Mouse (Mus musculus) neural tube, embryonic 13.5 days (tissue): ENCODE results near the gene Dppa3. TPM values are rescaled to one million over a fixed set of nuclear protein-coding genes. Genes with fewer than 3 reads are reported as not detected.
"Not testable (repeated sequence)": the region's sequence is repeated elsewhere in the genome, so short reads cannot be mapped to it uniquely, and the experiment has no call there.

Experiments used
- ATAC-seq: fragments of 200-750 bp; cut with Nextera tagmentation; 2 replicates; pipeline ENCODE4 v1.8.0; 2017; ENCODE audit warnings: low read depth, mild to moderate bottlenecking, moderate TSS enrichment, moderate library complexity
- H3K27ac ChIP-seq: fragments of 300-500 bp; sonication (generic); replicated peaks from 2 replicates; pipeline ENCODE4 v1.5.1; 2015; ENCODE audit warnings: moderate library complexity, mild to moderate bottlenecking, inconsistent platforms
- H3K27me3 ChIP-seq: fragments of 300-500 bp; sonication (generic); 2 replicates; pipeline ENCODE4 v1.6.1; 2015; ENCODE audit warnings: mild to moderate bottlenecking, inconsistent platforms
- H3K36me3 ChIP-seq: fragments of 300-500 bp; sonication (generic); 2 replicates; pipeline ENCODE4 v1.6.1; 2015; ENCODE audit warnings: mild to moderate bottlenecking, inconsistent platforms
- H3K4me1 ChIP-seq: fragments of 300-500 bp; sonication (generic); replicated peaks from 2 replicates; pipeline ENCODE4 v1.6.1; 2015; ENCODE audit warnings: inconsistent platforms
- H3K4me2 ChIP-seq: fragments of 300-500 bp; sonication (generic); 2 replicates; pipeline ENCODE4 v1.6.1; 2015; ENCODE audit warnings: inconsistent platforms, mild to moderate bottlenecking, moderate library complexity
- H3K4me3 ChIP-seq: fragments of 300-500 bp; sonication (generic); 2 replicates; pipeline ENCODE4 v1.5.1; 2015; ENCODE audit warnings: mild to moderate bottlenecking, inconsistent platforms
- H3K9ac ChIP-seq: fragments of 300-500 bp; sonication (generic); 2 replicates; pipeline ENCODE4 v1.6.1; 2015; ENCODE audit warnings: moderate library complexity, mild to moderate bottlenecking, inconsistent platforms
- H3K9me3 ChIP-seq: fragments of 300-500 bp; sonication (generic); 2 replicates; pipeline ENCODE4 v1.6.1; 2016; ENCODE audit warnings: inconsistent platforms
- WGBS: fragments of 180-500 bp; shearing (Covaris S2); methylation state at CpG from one replicate; pipeline ENCODE4 v1.1.7; 2015; 5-methylcytosine and 5-hydroxymethylcytosine counted together
- polyA plus RNA-seq: library from polyadenylated mRNA; unstranded; fragments of >200 nt; fragmentation: Nextera tagmentation; extraction: Ambion mirVana; gene quantifications from 2 replicates; pipeline ENCODE4 v1.2.1, GENCODE M21; 2015

Gene Dppa3
- polyA plus RNA-seq, 1 experiment from 2014 or later, result not detected

DNA sequence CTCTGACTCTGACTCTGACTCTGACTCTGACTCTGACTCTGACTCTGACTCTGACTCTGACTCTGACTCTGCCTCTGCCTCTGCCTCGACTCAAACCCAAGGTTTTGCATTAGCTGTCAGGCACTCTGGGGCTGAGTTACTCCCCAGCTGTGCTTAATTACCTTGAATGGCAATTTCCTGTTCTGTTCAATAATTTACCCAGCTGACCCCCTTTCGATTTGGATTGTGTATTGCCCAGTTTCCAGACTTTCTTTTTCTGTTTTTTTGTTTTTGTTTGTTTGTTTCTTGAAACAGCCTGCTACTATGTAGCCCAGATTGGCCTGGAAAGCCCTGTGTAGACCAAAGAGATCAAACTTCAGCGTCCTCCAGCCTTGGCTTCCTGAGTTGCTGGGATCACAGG is 10.2 kb upstream of the Dppa3 start:
- Histone ChIP-seq H3K9me3 (no peaks in the 10 kb centered on the region), H3K27me3 (no peaks in the 10 kb centered on the region), H3K4me1 (no peaks in the 10 kb centered on the region), H3K27ac (no peak overlapping the region), H3K36me3 (no peaks in the 10 kb centered on the region), H3K4me2 (no peak overlapping the region), H3K4me3 (no peak overlapping the region), H3K9ac (no peak overlapping the region)
- ATAC-seq, result no peak
- WGBS, result 73% methylated on average over 3 of the region's 3 CpGs

GRCm38 (mm10) chr6:122621066-122621465 is 5.1 kb upstream of the Dppa3 start:
- WGBS, result 96% methylated on average over 6 of the region's 6 CpGs
- Histone ChIP-seq H3K4me3 (no peak overlapping the region), H3K4me2 (no peak overlapping the region), H3K9me3 (no peaks in the 10 kb centered on the region), H3K4me1 (no peaks in the 10 kb centered on the region), H3K27ac (no peak overlapping the region), H3K27me3 (no peaks in the 10 kb centered on the region), H3K36me3 (no peaks in the 10 kb centered on the region), H3K9ac (no peak overlapping the region)
- ATAC-seq, result no peak

- no peak overlapping the region for H3K4me3 ChIP-seq
- no peaks in the 10 kb centered on the region for H3K9me3 ChIP-seq
- no peaks in the 10 kb centered on the region for H3K4me1 ChIP-seq
- no peaks in the 10 kb centered on the region for H3K27me3 ChIP-seq
- no peak overlapping the region for H3K4me2 ChIP-seq
- no peaks in the 10 kb centered on the region for H3K36me3 ChIP-seq
- no peak for ATAC-seq
- H3K27ac ChIP-seq, result no peak overlapping the region
- H3K9ac ChIP-seq, result no peak overlapping the region
- WGBS, result 26% methylated on average over 5 of the region's 5 CpGs
Measured at GRCm38 (mm10) chr6:122624480-122624879, 1.7 kb upstream of the Dppa3 start.

DNA sequence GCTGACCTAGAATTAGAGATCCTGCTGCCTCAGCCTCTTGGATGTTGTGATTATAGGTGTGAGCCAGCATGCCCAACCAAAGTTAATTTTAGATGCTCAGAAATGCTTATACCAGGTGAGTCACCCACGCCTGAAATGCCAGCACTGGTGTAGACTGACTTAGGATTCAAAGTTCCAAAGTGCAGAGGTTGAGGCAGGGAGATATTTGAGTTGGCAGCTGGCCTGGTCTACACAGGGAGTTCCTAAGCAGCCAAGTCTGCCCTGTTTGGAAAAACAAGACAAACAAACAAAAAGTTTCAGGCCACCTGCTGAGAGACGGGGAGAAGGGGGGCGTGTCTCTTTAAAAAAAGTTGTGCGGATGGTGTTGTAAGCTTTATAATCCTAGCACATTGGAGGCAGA is 1.1 kb upstream of the Dppa3 start:
- Histone ChIP-seq H3K9ac (no peak overlapping the region), H3K4me3 (no peak overlapping the region), H3K27ac (no peak overlapping the region), H3K4me2 (no peak overlapping the region), H3K4me1 (no peaks in the 10 kb centered on the region), H3K9me3 (no peaks in the 10 kb centered on the region), H3K36me3 (no peaks in the 10 kb centered on the region), H3K27me3 (no peaks in the 10 kb centered on the region)
- WGBS, result 92% methylated on average over 4 of the region's 4 CpGs
- ATAC-seq, result no peak

DNA sequence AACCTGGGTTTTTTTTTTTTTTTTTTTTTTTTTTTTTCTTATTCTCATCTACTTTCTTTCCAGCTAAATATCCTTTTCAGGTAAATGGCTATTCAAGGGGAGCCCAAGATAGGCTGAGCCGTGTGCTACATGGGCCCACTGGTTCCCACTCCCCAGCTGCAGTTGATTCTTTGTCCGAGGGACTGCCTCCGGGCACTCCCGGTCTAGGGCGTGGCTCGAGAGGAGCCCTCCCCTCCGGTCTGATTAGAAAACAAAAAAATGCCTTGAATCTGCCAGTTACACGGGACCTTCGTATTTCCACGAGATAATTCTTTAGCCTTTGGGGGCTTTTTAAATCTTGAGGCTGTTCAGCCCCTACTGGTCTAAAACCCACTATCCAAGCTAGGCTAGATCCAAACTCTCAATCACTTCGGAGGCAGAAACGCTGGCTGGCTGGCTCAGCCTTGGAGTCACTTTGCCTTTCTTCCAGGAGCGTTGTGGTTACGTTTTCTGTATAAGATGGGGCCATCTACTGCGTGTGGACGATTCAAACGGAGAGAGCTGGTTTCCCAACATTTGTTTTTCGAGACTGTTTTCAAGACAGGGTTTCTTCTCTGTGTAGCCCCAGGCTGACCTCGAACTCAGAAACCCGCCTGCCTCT is 1.4 kb downstream of the Dppa3 start:
- Histone ChIP-seq H3K27ac (no peak overlapping the region), H3K27me3 (no peaks in the 10 kb centered on the region), H3K4me1 (no peaks in the 10 kb centered on the region), H3K4me2 (peak overlapping the region; percentile 38), H3K9me3 (no peaks in the 10 kb centered on the region), H3K4me3 (no peak overlapping the region), H3K9ac (no peak overlapping the region), H3K36me3 (no peaks in the 10 kb centered on the region)
- ATAC-seq, result no peak
- WGBS, result 38% methylated on average over 20 of the region's 20 CpGs

DNA sequence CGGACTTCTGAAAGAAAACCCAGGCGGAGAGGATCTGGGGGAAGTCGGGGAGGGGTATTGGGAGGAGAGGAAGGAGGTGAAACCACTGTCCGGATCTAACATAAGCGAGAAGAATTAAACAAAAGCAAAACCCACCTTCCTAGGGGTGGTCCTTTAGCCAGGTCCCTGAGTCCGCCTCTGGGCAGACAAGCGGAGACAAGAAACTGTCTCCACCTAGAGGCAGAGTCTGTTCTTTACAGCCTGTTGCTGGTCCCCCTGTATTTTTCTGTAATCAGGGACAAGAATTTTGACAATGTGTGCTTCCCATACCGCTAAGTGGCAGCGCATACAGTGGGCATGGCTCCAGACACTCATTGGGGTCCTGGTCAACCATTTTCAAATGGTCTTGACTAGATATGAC is 7.2 kb downstream of the Dppa3 start:
- WGBS, result 59% methylated on average over 9 of the region's 9 CpGs
- H3K4me3 ChIP-seq, result no peak overlapping the region
- ATAC-seq, result no peak
- no peaks in the 10 kb centered on the region for H3K27me3 ChIP-seq
- no peaks in the 10 kb centered on the region for H3K36me3 ChIP-seq
- no peaks in the 10 kb centered on the region for H3K4me1 ChIP-seq
- H3K4me2 ChIP-seq, result no peak overlapping the region
- no peak overlapping the region for H3K27ac ChIP-seq
- no peaks in the 10 kb centered on the region for H3K9me3 ChIP-seq
- no peak overlapping the region for H3K9ac ChIP-seq

GRCm38 (mm10) chr6:122635315-122635714 is 9.1 kb downstream of the Dppa3 start:
- no peak overlapping the region for H3K27ac ChIP-seq
- 85% methylated on average over 7 of the region's 7 CpGs for WGBS
- H3K9ac ChIP-seq, result no peak overlapping the region
- H3K4me1 ChIP-seq, result no peaks in the 10 kb centered on the region
- no peaks in the 10 kb centered on the region for H3K9me3 ChIP-seq
- H3K4me3 ChIP-seq, result no peak overlapping the region
- no peak for ATAC-seq
- no peak overlapping the region for H3K4me2 ChIP-seq
- H3K36me3 ChIP-seq, result no peaks in the 10 kb centered on the region
- no peaks in the 10 kb centered on the region for H3K27me3 ChIP-seq

DNA sequence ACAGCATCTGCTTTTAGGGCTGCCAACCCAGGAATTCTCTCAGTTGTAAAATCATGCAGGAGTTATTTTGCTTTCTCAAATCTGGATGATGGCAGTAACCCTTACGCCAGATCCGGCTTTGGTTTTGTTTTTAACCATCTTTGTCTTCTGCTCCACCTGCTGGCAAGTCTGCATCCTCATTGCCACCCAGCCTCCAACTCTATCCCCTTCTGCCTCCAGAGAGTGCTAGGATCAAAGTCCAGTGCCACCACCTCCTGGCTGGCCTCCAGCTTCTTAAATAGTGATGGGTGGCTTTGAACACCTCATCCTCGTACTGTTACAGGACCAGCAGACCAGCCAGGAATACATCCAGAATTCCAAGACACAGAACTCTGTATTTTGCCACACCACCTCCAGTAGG is 10.5 kb downstream of the Dppa3 start:
- 88% methylated on average over 3 of the region's 3 CpGs for WGBS
- H3K36me3 ChIP-seq, result no peaks in the 10 kb centered on the region
- H3K27ac ChIP-seq, result no peak overlapping the region
- no peaks in the 10 kb centered on the region for H3K27me3 ChIP-seq
- no peak overlapping the region for H3K4me3 ChIP-seq
- no peak for ATAC-seq
- no peak overlapping the region for H3K9ac ChIP-seq
- H3K4me1 ChIP-seq, result no peaks in the 10 kb centered on the region
- no peak overlapping the region for H3K4me2 ChIP-seq
- H3K9me3 ChIP-seq, result no peaks in the 10 kb centered on the region

DNA sequence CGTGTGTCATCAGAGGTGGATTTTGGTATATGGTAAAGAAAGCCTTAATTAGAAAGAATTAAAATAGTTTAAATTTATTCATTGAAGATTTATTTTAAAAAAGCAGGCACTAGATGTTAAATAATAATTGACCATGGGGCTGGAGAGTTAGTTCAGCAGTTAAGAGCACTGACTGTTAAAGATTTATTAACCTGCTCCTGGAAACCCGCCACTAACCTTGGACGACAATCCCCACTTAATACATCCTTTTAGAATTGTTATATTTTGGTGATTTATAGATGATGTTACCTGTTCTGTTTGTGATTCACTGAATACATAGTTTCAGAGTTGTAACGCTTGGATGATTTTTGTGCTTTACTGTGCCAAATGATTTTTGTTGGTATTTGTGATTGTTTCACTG is 11.4 kb downstream of the Dppa3 start:
- H3K4me2 ChIP-seq, H3K9ac ChIP-seq, ATAC-seq, H3K27ac ChIP-seq, H3K9me3 ChIP-seq, H3K4me3 ChIP-seq, H3K27me3 ChIP-seq, H3K4me1 ChIP-seq, H3K36me3 ChIP-seq: not testable (repeated sequence)
- WGBS, result 79% methylated on average over 4 of the region's 4 CpGs

GRCm38 (mm10) chr6:122644196-122644595 is 18.0 kb downstream of the Dppa3 start:
- H3K27ac ChIP-seq, ATAC-seq: not testable (repeated sequence)
- 92% methylated on average over 21 of the region's 21 CpGs for WGBS

GRCm38 (mm10) chr6:122649903-122650302 is 23.7 kb downstream of the Dppa3 start:
- Histone ChIP-seq H3K36me3 (no peaks in the 10 kb centered on the region), H3K4me3 (no peak overlapping the region)

More at GRCm38 (mm10) chr6:122644196-122644595, 18.0 kb downstream of the Dppa3 start:
- H3K4me1 ChIP-seq, H3K9ac ChIP-seq, H3K27me3 ChIP-seq, H3K36me3 ChIP-seq, H3K4me2 ChIP-seq, H3K9me3 ChIP-seq, H3K4me3 ChIP-seq: not testable (repeated sequence)

DNA sequence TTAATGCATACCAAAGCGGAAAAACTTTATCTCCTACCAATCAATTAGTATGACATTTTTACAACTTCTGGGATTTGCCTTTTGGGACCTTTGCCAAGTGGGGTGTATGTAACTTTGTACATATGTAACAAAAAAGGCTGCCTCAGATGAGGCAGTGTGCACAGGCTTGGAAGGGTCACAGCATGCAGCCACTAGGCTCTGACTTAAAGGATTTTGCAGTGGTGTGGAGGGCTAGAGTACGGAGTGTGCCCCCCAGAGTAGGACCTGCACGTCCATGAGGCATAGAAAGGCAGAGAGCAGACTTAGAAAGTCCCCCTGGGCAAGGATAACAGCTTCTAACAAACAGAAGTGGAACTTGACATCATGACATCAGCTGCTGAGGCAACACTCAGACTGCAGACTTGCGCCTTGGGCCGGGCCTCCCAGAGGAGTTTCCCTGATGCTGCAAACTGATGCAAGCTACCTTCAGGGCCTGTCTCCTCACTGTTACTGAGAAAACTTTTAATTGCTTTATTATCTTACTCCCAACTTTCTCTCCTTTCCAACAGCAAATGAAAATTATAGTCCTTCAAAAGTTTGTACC is 24.3 kb downstream of the Dppa3 start:
- no peak for ATAC-seq
- no peak overlapping the region for H3K4me2 ChIP-seq
- H3K27me3 ChIP-seq, result no peaks in the 10 kb centered on the region
- H3K4me1 ChIP-seq, result no peaks in the 10 kb centered on the region
- no peak overlapping the region for H3K4me3 ChIP-seq
- no peaks in the 10 kb centered on the region for H3K9me3 ChIP-seq
- no peak overlapping the region for H3K9ac ChIP-seq
- H3K36me3 ChIP-seq, result no peaks in the 10 kb centered on the region
- no peak overlapping the region for H3K27ac ChIP-seq
- 71% methylated on average over 5 of the region's 5 CpGs for WGBS

More at GRCm38 (mm10) chr6:122649903-122650302, 23.7 kb downstream of the Dppa3 start:
- no peak for ATAC-seq
- H3K9ac ChIP-seq, result no peak overlapping the region
- H3K27me3 ChIP-seq, result no peaks in the 10 kb centered on the region
- no peak overlapping the region for H3K4me2 ChIP-seq
- WGBS, result 84% methylated on average over 3 of the region's 3 CpGs
- no peak overlapping the region for H3K27ac ChIP-seq
- no peaks in the 10 kb centered on the region for H3K9me3 ChIP-seq
- no peaks in the 10 kb centered on the region for H3K4me1 ChIP-seq

DNA sequence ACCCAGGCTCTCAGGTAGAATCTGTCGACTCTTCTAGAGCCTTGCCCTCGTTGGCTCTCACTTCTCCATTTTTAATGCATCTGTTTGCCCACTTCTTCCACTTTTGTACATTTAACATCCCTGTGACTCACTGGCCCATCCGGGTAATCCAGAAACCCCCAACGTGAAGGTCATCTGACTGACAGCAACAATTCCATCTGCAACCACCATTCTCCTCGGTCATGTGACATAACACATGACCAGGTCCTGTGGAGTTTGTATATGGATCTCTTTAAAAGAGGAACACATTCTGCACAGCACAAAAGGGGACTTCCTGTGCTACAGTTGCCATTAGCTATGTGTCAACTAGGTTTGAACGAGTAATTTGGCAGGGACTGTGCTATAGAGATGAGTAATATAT is 28.1 kb downstream of the Dppa3 start:
- no peak overlapping the region for H3K4me2 ChIP-seq
- H3K36me3 ChIP-seq, result no peaks in the 10 kb centered on the region
- H3K27me3 ChIP-seq, result no peaks in the 10 kb centered on the region
- no peak overlapping the region for H3K27ac ChIP-seq
- no peaks in the 10 kb centered on the region for H3K9me3 ChIP-seq
- no peaks in the 10 kb centered on the region for H3K4me1 ChIP-seq
- ATAC-seq, result no peak
- 78% methylated on average over 6 of the region's 6 CpGs for WGBS
- no peak overlapping the region for H3K4me3 ChIP-seq
- no peak overlapping the region for H3K9ac ChIP-seq
